Mouse (Mus musculus): ENCODE data around the gene Frs3. TPM values are rescaled to one million over a fixed set of nuclear protein-coding genes. Genes with fewer than 3 reads are reported as not detected.

Frs3 gene
- total RNA-seq, 2 experiments from 2014 or later, result 9.3 to 12.4 TPM

Other genes starting within 250 kb of the Frs3 start
- 10 to 100 TPM; 31.7 to 38.1 TPM for gene Taf8, start 186.7 kb upstream of the Frs3 start, total RNA-seq (2021)
- gene Ccnd3, start 184.0 kb upstream of the Frs3 start, total RNA-seq (2021), result 100 to 1,000 TPM; 198 to 200 TPM
- 10 to 100 TPM; 12.5 to 14.3 TPM for gene Bysl, start 77.5 kb upstream of the Frs3 start, total RNA-seq (2021)
- gene Med20, start 77.4 kb upstream of the Frs3 start, total RNA-seq (2021), result 10 to 100 TPM; 40.4 to 40.8 TPM
- 1 to 10 TPM; 4.1 to 4.8 TPM for gene Gm20517, start 77.4 kb upstream of the Frs3 start, total RNA-seq (2021)
- gene Usp49, start 58.3 kb upstream of the Frs3 start, total RNA-seq (2021), result 10 to 100 TPM; 12.7 to 13.3 TPM
- 100 to 1,000 TPM; 189 to 203 TPM for gene Tomm6, start 644 bp upstream of the Frs3 start, total RNA-seq (2021)
- gene Gm21981, start 5.4 kb downstream of the Frs3 start, total RNA-seq (2021), result 1 to 10 TPM; 1.5 to 1.7 TPM
- 1 to 10 TPM; 1.4 to 2.6 TPM for gene Prickle4, start 5.7 kb downstream of the Frs3 start, total RNA-seq (2021)
- not detected for gene Pgc, start 37.8 kb downstream of the Frs3 start, total RNA-seq (2021)
- gene Tfeb, start 48.0 kb downstream of the Frs3 start, total RNA-seq (2021), result 10 to 100 TPM; 22.1 to 22.3 TPM
- 10 to 100 TPM; 10.3 to 12.9 TPM for gene Mdfi, start 145.7 kb downstream of the Frs3 start, total RNA-seq (2021)
- 10 to 100 TPM; 37.8 to 41.2 TPM for gene Foxp4, start 235.6 kb downstream of the Frs3 start, total RNA-seq (2021)

Data from adrenal gland, postnatal 4 days (tissue).